Mouse (Mus musculus): ENCODE data around the gene Wdr6.
"Not testable (repeated sequence)": the region's sequence is repeated elsewhere in the genome, so short reads cannot be mapped to it uniquely, and the experiment has no call there.

Gene Wdr6

GRCm38 (mm10) chr9:108578545-108579343, at the start of gene Wdr6:
Gene Wdr6, minus strand, starts transcription at chr9:108578739.
- DNase-seq (ENCODE audit: low spot score in 2 of 2), result peak; percentile 74 to 77

GRCm38 (mm10) chr9:108628141-108628540, 49.6 kb upstream of the Wdr6 start:
- no peak for DNase-seq (ENCODE audit: low spot score in 2 of 2)

GRCm38 (mm10) chr9:108626498-108626897, 48.0 kb upstream of the Wdr6 start:
- DNase-seq (ENCODE audit: low spot score in 2 of 2), result no peak

DNA sequence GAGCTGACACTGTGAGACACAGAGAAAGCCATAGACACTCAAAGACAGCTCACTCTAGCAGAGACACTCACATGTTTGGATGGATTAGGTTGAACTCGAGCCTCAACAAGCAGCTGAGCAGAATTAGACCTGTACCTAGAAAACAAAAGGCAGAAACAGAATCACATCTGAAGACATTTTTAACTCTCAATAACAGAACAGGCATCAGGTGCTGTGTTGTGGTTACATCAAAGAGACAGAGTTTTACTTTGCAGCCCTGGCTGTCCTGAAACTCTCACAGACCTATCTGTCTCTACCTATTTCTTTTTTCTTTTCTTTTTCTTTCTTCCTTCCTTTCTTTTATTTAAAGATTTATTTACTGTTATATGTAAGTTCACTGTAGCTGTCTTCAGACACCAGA, 38.8 kb upstream of the Wdr6 start:
- no peak for DNase-seq (ENCODE audit: low spot score in 2 of 2)

DNA sequence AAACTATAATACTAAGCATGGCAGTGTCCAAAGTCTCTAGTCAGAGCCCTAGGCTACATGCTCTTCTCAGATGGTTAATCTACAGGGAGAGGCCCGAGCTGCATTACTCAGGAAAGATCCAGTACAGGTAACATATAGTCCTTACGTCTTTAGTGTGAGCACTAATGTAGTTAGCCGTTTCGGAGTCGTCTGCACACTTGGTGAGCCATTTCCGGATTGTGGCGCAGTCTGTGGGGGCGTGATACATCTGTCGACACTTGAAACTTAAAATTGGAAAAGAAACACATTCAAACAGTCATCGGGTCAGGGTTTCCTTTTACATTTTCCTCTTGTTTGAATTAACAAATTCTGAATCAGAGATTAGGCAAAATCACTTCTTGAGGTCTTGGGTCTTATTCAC, 32.9 kb upstream of the Wdr6 start:
- no peak for DNase-seq (ENCODE audit: low spot score in 2 of 2)

- no peak for DNase-seq (ENCODE audit: low spot score in 2 of 2)
Measured at GRCm38 (mm10) chr9:108608889-108609288, 30.4 kb upstream of the Wdr6 start.

DNA sequence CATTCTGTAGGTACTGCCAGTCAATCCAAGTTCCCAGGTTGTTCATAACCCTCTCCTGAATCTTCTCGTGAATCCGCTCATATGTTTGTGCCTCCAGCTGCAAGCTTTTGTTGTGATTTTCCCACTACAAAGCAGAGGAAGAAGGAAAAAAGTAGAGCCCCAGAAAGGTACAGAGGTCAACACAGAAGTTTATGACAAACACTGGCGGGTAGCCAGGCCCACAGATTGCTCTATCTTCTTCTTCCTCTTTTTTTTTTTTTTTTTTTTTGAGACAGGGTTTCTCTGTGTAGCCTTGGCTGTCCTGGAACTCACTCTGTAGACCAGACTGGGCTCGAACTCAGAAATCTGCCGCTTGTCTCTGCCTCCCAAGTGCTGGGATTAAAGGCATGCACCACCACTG, 29.4 kb upstream of the Wdr6 start:
- DNase-seq (ENCODE audit: low spot score in 2 of 2), result not testable (repeated sequence)

DNA sequence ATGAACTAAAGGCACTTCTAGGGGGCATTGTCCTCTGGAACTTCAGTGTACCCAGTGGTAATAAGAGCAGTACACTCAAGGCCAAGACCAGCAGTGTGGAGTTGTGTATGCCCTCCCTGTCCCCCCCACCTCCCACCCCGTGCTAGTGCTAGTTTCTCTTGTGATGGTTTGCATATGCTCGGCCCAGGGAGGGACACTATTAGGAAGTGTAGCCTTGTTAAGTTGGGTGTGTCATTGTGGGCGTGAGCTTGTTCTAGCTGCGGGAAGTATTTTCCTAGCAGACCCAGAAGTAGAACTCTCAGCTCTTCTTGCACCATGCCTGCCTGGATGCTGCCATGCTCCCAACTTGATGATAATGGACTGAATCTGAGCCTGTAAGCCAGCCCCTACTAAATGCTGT, 23.4 kb upstream of the Wdr6 start:
- DNase-seq (ENCODE audit: low spot score in 2 of 2), result no peak

DNA sequence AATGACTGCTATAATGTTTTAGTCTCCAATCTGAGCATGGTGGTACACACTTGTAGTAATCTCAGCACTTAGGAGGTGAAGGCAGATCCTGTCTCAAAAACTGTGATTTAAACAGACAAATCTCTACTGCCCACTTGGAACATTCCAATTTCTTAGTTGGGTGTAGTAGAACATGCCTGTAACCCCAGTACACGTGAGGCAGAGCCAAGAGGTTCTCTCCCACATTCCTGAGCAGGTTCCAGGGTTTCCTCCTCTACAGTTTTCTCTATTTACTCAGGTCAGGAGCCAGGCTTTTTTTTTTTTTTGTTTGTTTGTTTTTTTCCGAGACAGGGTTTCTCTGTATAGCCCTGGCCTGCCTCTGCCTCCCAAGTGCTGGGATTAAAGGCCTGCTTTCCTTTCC, 21.5 kb upstream of the Wdr6 start:
- no peak for DNase-seq (ENCODE audit: low spot score in 2 of 2)

DNA sequence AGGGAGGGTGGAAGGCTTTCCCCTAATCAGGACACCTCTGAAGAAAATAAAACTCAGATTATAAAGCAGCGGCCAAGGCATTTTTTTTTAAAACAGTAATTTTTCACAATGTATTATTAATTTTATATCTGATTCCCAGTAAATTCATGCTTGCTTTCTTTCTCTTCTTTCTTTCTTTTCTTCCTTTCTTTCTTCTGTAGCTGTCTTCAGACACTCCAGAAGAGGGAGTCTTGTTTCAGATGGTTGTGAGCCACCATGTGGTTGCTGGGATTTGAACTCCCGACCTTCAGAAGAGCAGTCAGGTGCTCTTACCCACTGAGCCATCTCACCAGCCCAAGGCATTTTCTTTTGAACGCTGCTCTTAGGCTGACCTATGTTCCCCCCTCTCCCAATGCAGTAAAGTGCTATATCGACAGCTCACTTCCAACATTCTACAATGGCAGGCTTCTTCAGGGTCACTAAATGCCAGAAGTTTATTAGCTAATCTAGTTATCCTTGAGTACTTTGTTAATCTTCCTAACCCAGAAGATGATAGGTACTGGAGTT, 20.6 kb upstream of the Wdr6 start:
- DNase-seq (ENCODE audit: low spot score in 2 of 2), result no peak

- peak in 1 of 2 experiments; percentile 36 for DNase-seq (ENCODE audit: low spot score in 2 of 2)
Measured at GRCm38 (mm10) chr9:108596998-108597764, 18.6 kb upstream of the Wdr6 start, which contains the start of gene P4htm. Gene P4htm, minus strand, starts transcription at chr9:108597667.

GRCm38 (mm10) chr9:108594354-108594753, 15.8 kb upstream of the Wdr6 start:
- no peak for DNase-seq (ENCODE audit: low spot score in 2 of 2)

DNA sequence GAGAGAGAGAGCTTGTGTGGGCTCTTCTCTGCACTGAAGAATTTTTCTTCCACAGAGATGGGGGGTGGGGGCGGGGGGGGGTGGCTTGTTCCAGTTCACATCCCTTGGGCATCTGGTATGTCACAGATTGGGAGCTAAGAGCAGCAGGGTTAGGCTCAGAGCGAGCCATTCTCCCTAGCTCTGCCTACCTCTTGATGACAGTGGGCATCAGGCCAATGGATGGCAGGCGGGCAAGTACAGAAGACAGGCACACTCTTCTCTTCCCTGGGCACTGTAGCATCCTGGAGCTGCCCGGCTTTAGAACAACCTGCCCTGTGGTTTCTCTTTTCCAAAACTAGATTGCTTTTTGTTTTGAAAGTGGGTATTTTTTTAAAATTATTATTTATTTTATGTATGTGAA, 12.9 kb upstream of the Wdr6 start:
- DNase-seq (ENCODE audit: low spot score in 2 of 2), result no peak

- no peak for DNase-seq (ENCODE audit: low spot score in 2 of 2)
Measured at GRCm38 (mm10) chr9:108589229-108589628, 10.7 kb upstream of the Wdr6 start.

DNA sequence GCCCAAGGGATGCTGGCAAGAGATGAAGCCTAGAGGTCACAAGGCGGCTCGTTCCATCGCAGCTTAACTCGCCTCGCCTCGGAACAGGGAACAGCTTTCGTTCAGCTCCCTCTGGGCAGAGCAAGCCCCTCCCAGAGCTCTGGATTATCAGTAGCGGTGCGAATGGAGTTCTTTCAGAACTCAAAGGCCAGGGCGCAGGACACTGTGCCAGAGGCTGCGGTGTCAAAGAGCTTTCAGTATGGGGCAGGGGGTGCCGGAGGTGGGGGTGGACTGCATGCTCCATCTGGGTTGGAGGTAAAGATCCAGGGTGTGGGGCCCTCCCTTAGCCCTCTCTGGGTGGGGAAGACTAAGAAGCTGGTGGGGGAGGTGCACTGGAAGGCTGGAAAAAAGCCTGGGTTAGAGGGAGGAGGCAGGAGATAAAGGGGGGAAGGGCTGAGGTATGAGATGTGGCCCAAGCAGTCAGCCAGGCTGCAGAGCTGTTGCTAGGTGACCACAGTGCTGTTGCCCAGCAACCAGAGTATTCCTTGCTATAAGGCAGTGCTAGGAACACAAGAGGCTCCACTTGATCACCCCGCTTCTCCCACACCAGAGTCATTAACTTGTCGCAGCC, 9.1 kb upstream of the Wdr6 start:
- no peak for DNase-seq (ENCODE audit: low spot score in 2 of 2)

GRCm38 (mm10) chr9:108579344-108579690, 778 bp upstream of the Wdr6 start:
- no peak for DNase-seq (ENCODE audit: low spot score in 2 of 2)

GRCm38 (mm10) chr9:108577934-108578544, 500 bp downstream of the Wdr6 start:
- DNase-seq (ENCODE audit: low spot score in 2 of 2), result no peak

DNA sequence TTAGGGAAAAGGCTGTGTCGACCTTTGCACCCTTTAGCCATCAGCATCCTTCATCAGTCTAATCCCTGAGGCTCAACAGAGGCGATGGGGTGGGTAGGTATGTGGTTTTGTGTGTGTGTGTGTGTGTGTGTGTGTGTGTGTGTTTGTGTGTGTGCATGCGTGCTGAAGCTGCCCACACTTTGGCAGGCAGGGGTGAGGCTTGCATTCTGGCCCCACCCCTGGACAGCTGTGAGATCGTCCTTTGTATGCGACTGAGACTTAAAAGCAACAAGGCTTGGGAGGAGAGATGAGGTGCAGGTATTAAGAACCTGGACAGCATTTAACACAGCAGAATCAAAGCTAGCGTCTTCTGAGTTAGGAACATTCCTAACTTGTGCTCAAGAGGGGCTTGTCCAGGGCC, 1.5 kb downstream of the Wdr6 start:
- no peak for DNase-seq (ENCODE audit: low spot score in 2 of 2)

GRCm38 (mm10) chr9:108575321-108576297, 2.9 kb downstream of the Wdr6 start:
- no peak for DNase-seq (ENCODE audit: low spot score in 2 of 2)

- no peak for DNase-seq (ENCODE audit: low spot score in 2 of 2)
Measured at GRCm38 (mm10) chr9:108574921-108575320, 3.6 kb downstream of the Wdr6 start.

All from spleen, postnatal 14 days (tissue).